Mouse (Mus musculus) embryonic facial prominence, embryonic 12.5 days (tissue): ENCODE measurements around the gene Farp1. TPM values are rescaled to one million over a fixed set of nuclear protein-coding genes. Genes with fewer than 3 reads are reported as not detected.
A peak's percentile ranks its signal among the peaks of the same experiment; 100 is the strongest.

Source experiments
- ATAC-seq: fragments of 200-750 bp; cut with Nextera tagmentation; 2 replicates; pipeline ENCODE4 v1.8.0; 2017; ENCODE audit not compliant: insufficient number of reproducible peaks, insufficient read depth, low FRiP score, low TSS enrichment
- H3K27ac ChIP-seq: fragments of 300-500 bp; sonication (generic); 2 replicates; pipeline ENCODE4 v1.5.1; 2016; ENCODE audit warnings: mild to moderate bottlenecking
- H3K27me3 ChIP-seq: fragments of 300-500 bp; sonication (generic); 2 replicates; pipeline ENCODE4 v1.6.1; 2016; ENCODE audit warnings: mild to moderate bottlenecking, moderate library complexity
- H3K36me3 ChIP-seq: fragments of 300-500 bp; sonication (generic); 2 replicates; pipeline ENCODE4 v1.6.1; 2016; ENCODE audit warnings: mild to moderate bottlenecking
- H3K4me1 ChIP-seq: fragments of 300-500 bp; sonication (generic); 2 replicates; pipeline ENCODE4 v1.6.1; 2016
- H3K4me2 ChIP-seq: fragments of 300-500 bp; sonication (generic); replicated peaks from 2 replicates; pipeline ENCODE4 v1.6.1; 2016; ENCODE audit warnings: mild to moderate bottlenecking, moderate library complexity
- H3K4me3 ChIP-seq: fragments of 300-500 bp; sonication (generic); 2 replicates; pipeline ENCODE4 v1.5.1; 2016; ENCODE audit warnings: mild to moderate bottlenecking
- H3K9ac ChIP-seq: fragments of 300-500 bp; sonication (generic); 2 replicates; pipeline ENCODE4 v1.6.1; 2016; ENCODE audit warnings: mild to moderate bottlenecking, moderate library complexity
- H3K9me3 ChIP-seq: fragments of 300-500 bp; sonication (generic); 2 replicates; pipeline ENCODE4 v1.6.1; 2016; ENCODE audit warnings: mild to moderate bottlenecking, moderate library complexity
- WGBS: fragments of 180-500 bp; shearing (Covaris S2); methylation state at CpG from one replicate; pipeline ENCODE4 v1.1.7; 2016; 5-methylcytosine and 5-hydroxymethylcytosine counted together
- polyA plus RNA-seq: library from polyadenylated mRNA; unstranded; fragments of >200 nt; fragmentation: Nextera tagmentation; extraction: Ambion mirVana; gene quantifications from 2 replicates; pipeline ENCODE4 v1.2.1, GENCODE M21; 2016

Farp1 gene
- polyA plus RNA-seq, 1 experiment from 2014 or later = 55.9 TPM

- Histone ChIP-seq H3K9me3 (no peaks in the 10 kb centered on the region), H3K4me1 (peaks cover 90% of the 10 kb centered on the region), H3K4me3 (no peak overlapping the region), H3K27ac (no peak overlapping the region), H3K4me2 (no peak overlapping the region), H3K9ac (no peak overlapping the region), H3K27me3 (no peaks in the 10 kb centered on the region), H3K36me3 (no peaks in the 10 kb centered on the region)
- WGBS = 100% methylated on average over 1 of the region's 1 CpGs
- no peak for ATAC-seq
Observed at GRCm38 (mm10) chr14:121058481-121058880, 23.5 kb downstream of the Farp1 start.

DNA sequence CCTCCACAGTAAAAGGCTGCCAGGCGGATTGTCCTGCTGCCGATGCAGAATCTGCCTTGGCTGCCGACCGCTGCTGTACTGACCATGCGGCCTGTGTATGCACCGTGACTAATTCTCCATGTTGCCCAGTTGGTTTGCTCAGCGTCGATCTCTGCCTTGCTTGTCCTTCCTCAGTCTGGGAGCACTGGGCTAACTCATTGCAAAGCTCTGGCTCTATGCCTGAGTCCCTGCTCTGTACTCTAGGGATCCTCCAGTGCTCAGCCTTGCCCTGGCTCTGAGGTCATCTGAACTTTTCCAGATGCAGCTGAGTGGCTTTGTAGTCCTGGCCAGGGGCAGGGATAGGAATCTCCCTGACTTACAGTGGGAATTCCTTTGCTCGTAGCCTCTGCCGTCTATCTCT, 24.3 kb downstream of the Farp1 start:
- H3K4me1 ChIP-seq = peaks cover 86% of the 10 kb centered on the region
- no peaks in the 10 kb centered on the region for H3K27me3 ChIP-seq
- no peak overlapping the region for H3K4me2 ChIP-seq
- no peaks in the 10 kb centered on the region for H3K9me3 ChIP-seq
- no peaks in the 10 kb centered on the region for H3K36me3 ChIP-seq
- ATAC-seq = no peak
- H3K9ac ChIP-seq = no peak overlapping the region
- no peak overlapping the region for H3K4me3 ChIP-seq
- peak overlapping the region; percentile 54; the same call in 1 of the 2 replicates for H3K27ac ChIP-seq
- 30% methylated on average over 10 of the region's 10 CpGs for WGBS

DNA sequence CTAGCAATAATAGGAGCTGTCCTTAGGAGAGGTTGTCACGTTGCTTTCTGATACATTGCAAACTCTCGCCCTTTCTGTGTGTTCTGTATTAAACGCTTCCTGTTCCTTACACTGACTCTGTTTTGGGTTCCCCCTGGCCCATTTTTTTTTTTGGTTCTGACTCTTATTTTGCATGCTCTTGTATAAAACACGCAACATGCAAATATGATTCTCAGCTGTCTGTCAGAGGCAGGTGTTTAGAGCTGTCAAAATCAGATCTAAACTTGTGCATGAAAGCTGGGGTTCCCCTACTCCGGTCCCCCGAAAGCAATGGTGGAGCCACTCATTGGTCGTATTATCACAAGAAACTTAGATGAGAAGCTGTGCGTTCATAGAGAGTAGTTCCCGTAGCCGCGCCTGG, 25.5 kb downstream of the Farp1 start:
- H3K27me3 ChIP-seq = no peaks in the 10 kb centered on the region
- H3K36me3 ChIP-seq = peaks cover 2% of the 10 kb centered on the region
- peaks cover 79% of the 10 kb centered on the region for H3K4me1 ChIP-seq
- H3K9me3 ChIP-seq = no peaks in the 10 kb centered on the region
- H3K4me2 ChIP-seq = no peak overlapping the region
- WGBS = 66% methylated on average over 11 of the region's 11 CpGs
- no peak overlapping the region for H3K4me3 ChIP-seq
- H3K27ac ChIP-seq = no peak overlapping the region
- H3K9ac ChIP-seq = no peak overlapping the region
- ATAC-seq = no peak

GRCm38 (mm10) chr14:121061686-121062085, 26.7 kb downstream of the Farp1 start:
- Histone ChIP-seq H3K27me3 (no peaks in the 10 kb centered on the region), H3K27ac (peak overlapping the region; percentile 80), H3K4me2 (no peak overlapping the region), H3K9ac (no peak overlapping the region), H3K4me3 (no peak overlapping the region), H3K4me1 (peaks cover 67% of the 10 kb centered on the region), H3K9me3 (no peaks in the 10 kb centered on the region), H3K36me3 (peaks cover 9% of the 10 kb centered on the region)
- 62% methylated on average over 4 of the region's 4 CpGs for WGBS
- ATAC-seq = no peak

DNA sequence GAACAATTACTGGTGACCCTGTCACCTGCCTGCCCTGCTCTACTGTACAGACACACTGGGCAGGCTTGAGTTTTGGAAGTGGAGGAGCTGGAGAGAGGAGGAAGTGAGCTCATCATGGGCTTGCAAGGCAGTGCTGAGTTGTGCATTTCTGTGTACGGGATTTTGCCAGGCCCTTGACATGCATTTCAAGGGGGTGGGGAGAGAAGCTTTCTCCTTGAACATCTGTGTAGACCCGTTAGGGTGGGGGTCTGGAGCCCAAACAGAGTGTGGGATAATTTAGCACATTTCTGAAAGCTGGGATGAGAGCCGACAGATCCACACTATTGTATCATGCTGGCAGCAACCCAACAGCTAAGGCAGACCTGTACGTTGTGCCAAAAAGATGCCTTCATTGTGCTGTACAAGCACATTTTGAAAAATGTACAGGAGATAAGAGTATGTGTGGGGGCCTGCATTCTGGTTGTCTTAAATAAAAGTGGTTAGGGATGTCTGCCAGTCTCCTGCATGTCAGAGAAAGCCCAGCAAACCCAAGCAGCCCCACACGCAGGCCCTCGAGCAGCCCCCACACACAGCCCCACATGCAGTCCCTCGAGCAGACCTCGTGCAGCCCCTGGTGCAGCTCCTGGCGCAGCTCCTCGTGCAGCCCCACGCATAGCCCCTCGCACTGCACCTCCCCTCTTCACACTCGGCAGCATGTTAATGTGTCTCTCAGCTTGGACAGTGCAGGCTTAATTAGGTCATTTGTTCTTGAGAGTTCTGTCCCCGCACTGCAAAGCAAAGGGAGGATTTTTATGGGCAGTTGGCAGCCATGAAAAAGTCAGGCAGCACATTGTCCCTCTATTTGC, 27.5 kb downstream of the Farp1 start:
- peaks cover 9% of the 10 kb centered on the region for H3K36me3 ChIP-seq
- no peaks in the 10 kb centered on the region for H3K27me3 ChIP-seq
- peak overlapping the region; percentile 11; the same call in 1 of the 2 replicates for H3K4me2 ChIP-seq
- WGBS = 31% methylated on average over 14 of the region's 14 CpGs
- H3K9ac ChIP-seq = 0 out of 2 replicates have a peak overlapping the region, but pooled peaks have one; percentile 41
- peak overlapping the region; percentile 80 for H3K27ac ChIP-seq
- peaks cover 59% of the 10 kb centered on the region for H3K4me1 ChIP-seq
- peak; percentile 67 for ATAC-seq
- H3K9me3 ChIP-seq = no peaks in the 10 kb centered on the region
- no peak overlapping the region for H3K4me3 ChIP-seq

- no peak for ATAC-seq
Observed at GRCm38 (mm10) chr14:121064726-121065125, 29.7 kb downstream of the Farp1 start.

DNA sequence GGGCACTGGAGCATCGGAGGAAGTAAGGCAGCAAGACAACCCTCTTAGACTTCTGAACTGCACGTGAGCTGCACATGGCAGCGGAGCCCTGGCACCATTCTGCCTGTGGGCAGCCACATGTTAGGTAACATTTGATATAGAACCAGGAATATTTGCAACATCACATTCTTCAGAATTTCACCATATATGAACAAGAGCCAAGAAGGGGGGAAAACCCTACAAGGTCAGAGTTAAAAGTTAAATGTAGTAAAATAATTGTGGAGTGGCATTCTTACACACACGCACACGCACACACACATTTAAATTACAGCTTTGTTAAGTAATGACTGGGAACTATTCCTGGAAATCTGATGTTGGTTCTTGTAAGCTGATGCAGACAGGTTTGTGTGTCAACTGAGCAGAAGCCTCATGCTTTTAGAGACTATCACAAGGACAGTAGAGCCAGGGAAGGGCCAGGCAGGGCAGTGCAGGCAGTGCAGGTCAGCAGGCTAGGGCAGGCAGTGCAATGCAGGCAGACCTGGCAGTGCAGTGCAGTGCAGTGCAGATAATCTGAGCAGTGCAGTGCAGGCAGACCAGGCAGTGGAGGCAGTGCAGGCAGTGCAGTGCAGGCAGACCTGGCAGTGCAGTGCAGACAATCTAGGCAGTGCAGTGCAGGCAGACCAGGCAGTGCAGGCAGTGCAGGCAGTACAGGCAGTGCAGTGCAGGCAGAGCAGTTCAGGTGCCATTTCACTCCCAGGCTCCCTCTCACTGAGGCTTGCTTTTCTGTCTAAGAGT, 38.3 kb downstream of the Farp1 start:
- 0 out of 2 replicates have a peak overlapping the region, but pooled peaks have one; percentile 36 for H3K27ac ChIP-seq
- ATAC-seq = peak; percentile 64; the same call in 1 of the 2 replicates

More at GRCm38 (mm10) chr14:121064726-121065125, 29.7 kb downstream of the Farp1 start:
- no peak overlapping the region for H3K27ac ChIP-seq
- H3K27me3 ChIP-seq = no peaks in the 10 kb centered on the region
- H3K4me2 ChIP-seq = no peak overlapping the region
- 97% methylated on average over 1 of the region's 1 CpGs for WGBS
- peaks cover 9% of the 10 kb centered on the region for H3K36me3 ChIP-seq
- no peak overlapping the region for H3K9ac ChIP-seq
- no peak overlapping the region for H3K4me3 ChIP-seq
- no peaks in the 10 kb centered on the region for H3K9me3 ChIP-seq
- H3K4me1 ChIP-seq = peaks cover 41% of the 10 kb centered on the region

GRCm38 (mm10) chr14:121074197-121074734, 39.3 kb downstream of the Farp1 start:
- H3K27me3 ChIP-seq = no peaks in the 10 kb centered on the region
- no peak overlapping the region for H3K4me3 ChIP-seq
- no peak overlapping the region for H3K4me2 ChIP-seq
- WGBS = 94% methylated on average over 2 of the region's 2 CpGs
- H3K4me1 ChIP-seq = no peaks in the 10 kb centered on the region
- no peak overlapping the region for H3K27ac ChIP-seq
- H3K9me3 ChIP-seq = no peaks in the 10 kb centered on the region
- no peak for ATAC-seq
- no peak overlapping the region for H3K9ac ChIP-seq
- peaks cover 27% of the 10 kb centered on the region for H3K36me3 ChIP-seq

More for the DNA sequence above, 38.3 kb downstream of the Farp1 start:
- Histone ChIP-seq H3K27me3 (no peaks in the 10 kb centered on the region), H3K36me3 (peaks cover 21% of the 10 kb centered on the region), H3K4me3 (no peak overlapping the region), H3K4me2 (no peak overlapping the region), H3K4me1 (no peaks in the 10 kb centered on the region), H3K9ac (no peak overlapping the region), H3K9me3 (no peaks in the 10 kb centered on the region)
- 96% methylated on average over 5 of the region's 5 CpGs for WGBS

GRCm38 (mm10) chr14:121080739-121081138, 45.7 kb downstream of the Farp1 start:
- WGBS = 74% methylated on average over 5 of the region's 5 CpGs
- Histone ChIP-seq H3K4me2 (no peak overlapping the region), H3K9me3 (no peaks in the 10 kb centered on the region), H3K4me3 (no peak overlapping the region), H3K36me3 (peaks cover 25% of the 10 kb centered on the region), H3K9ac (no peak overlapping the region), H3K27me3 (no peaks in the 10 kb centered on the region), H3K4me1 (peaks cover 8% of the 10 kb centered on the region; the same call in 1 of the 2 replicates), H3K27ac (no peak overlapping the region)
- no peak for ATAC-seq

DNA sequence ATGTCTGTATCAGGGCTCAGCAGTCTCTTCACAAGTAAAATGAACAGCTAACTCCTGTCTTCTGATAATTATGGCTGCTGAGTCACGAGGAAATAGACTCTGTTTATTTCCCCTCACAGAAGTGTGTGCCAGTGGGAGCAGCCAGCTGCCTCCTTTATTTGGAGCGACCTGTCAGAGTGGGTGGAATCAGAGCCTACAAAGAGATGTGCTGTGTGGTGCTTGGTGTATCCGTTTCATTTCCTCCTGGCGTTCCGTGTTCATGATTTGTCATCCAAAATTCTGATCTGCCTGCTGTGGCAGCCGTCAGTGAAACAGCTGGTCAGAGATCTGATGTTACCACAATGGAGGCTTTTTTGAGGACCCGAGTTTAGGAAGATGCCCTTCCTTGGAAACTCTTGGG, 47.3 kb downstream of the Farp1 start:
- no peak overlapping the region for H3K9ac ChIP-seq
- no peaks in the 10 kb centered on the region for H3K9me3 ChIP-seq
- H3K4me2 ChIP-seq = no peak overlapping the region
- peaks cover 40% of the 10 kb centered on the region for H3K36me3 ChIP-seq
- H3K27me3 ChIP-seq = no peaks in the 10 kb centered on the region
- no peak for ATAC-seq
- H3K4me1 ChIP-seq = peaks cover 8% of the 10 kb centered on the region; the same call in 1 of the 2 replicates
- no peak overlapping the region for H3K4me3 ChIP-seq
- peak overlapping the region; percentile 26 for H3K27ac ChIP-seq
- WGBS = 25% methylated on average over 7 of the region's 7 CpGs

GRCm38 (mm10) chr14:121082793-121083192, 47.8 kb downstream of the Farp1 start:
- Histone ChIP-seq H3K9me3 (no peaks in the 10 kb centered on the region), H3K4me3 (no peak overlapping the region), H3K4me1 (peaks cover 8% of the 10 kb centered on the region; the same call in 1 of the 2 replicates), H3K9ac (no peak overlapping the region), H3K4me2 (no peak overlapping the region), H3K27me3 (no peaks in the 10 kb centered on the region), H3K27ac (peak overlapping the region; percentile 26; the same call in 1 of the 2 replicates), H3K36me3 (peaks cover 43% of the 10 kb centered on the region)
- ATAC-seq = no peak
- WGBS = 54% methylated on average over 2 of the region's 2 CpGs
